Mouse (Mus musculus) lung, embryonic 14.5 days (tissue): Measurements from ENCODE around the gene Ano9. TPM values are rescaled to one million over a fixed set of nuclear protein-coding genes. Genes with fewer than 3 reads are reported as not detected.

Experiments
- ATAC-seq: fragments of 200-750 bp; cut with Nextera tagmentation; 2 replicates; pipeline ENCODE4 v1.8.0; 2017; ENCODE audit warnings: mild to moderate bottlenecking, moderate TSS enrichment, moderate library complexity; ENCODE audit not compliant: insufficient read depth
- DNase-seq: peaks from one replicate; pipeline ENCODE4 v3.0.0-alpha.2; 2015
- H3K27ac ChIP-seq: fragments of 300-500 bp; sonication (generic); 2 replicates; pipeline ENCODE4 v1.5.1; 2014; ENCODE audit warnings: low read depth, mild to moderate bottlenecking, moderate library complexity
- H3K27me3 ChIP-seq: fragments of 300-500 bp; sonication (generic); 2 replicates; pipeline ENCODE4 v1.6.1; 2014; ENCODE audit warnings: low read length, control low read depth; ENCODE audit not compliant: insufficient read depth
- H3K36me3 ChIP-seq: fragments of 300-500 bp; sonication (generic); 2 replicates; pipeline ENCODE4 v1.6.1; 2014; ENCODE audit warnings: control low read depth; ENCODE audit not compliant: insufficient read depth
- H3K4me1 ChIP-seq: fragments of 300-500 bp; sonication (generic); 2 replicates; pipeline ENCODE4 v1.6.1; 2014; ENCODE audit warnings: antibody characterized with exemption, control low read depth; ENCODE audit not compliant: insufficient read depth
- H3K4me2 ChIP-seq: fragments of 300-500 bp; sonication (generic); 2 replicates; pipeline ENCODE4 v1.6.1; 2014; ENCODE audit warnings: mild to moderate bottlenecking
- H3K4me3 ChIP-seq: fragments of 300-500 bp; sonication (generic); 2 replicates; pipeline ENCODE4 v1.5.1; 2014; ENCODE audit warnings: low read depth, low read length
- H3K9ac ChIP-seq: fragments of 300-500 bp; sonication (generic); 2 replicates; pipeline ENCODE4 v1.6.1; 2014
- H3K9me3 ChIP-seq: fragments of 300-500 bp; sonication (generic); 2 replicates; pipeline ENCODE4 v1.6.1; 2016; ENCODE audit warnings: low read depth, low read length, control low read depth
- CTCF ChIP-seq: IDR thresholded peaks from 2 replicates; pipeline ENCODE4 v1.5.1; 2016; ENCODE audit warnings: antibody characterized with exemption, low read depth
- WGBS: fragments of 180-500 bp; shearing (Covaris S2); extraction: QIAGEN DNeasy Blood & Tissue Kit; methylation state at CpG from one replicate; pipeline ENCODE4 v1.1.7; 2014; 5-methylcytosine and 5-hydroxymethylcytosine counted together
- polyA plus RNA-seq: library from polyadenylated mRNA; unstranded; fragments of >200 nt; fragmentation: Nextera tagmentation; extraction: Ambion mirVana; gene quantifications from 2 replicates; pipeline ENCODE4 v1.2.1, GENCODE M21; 2014

Gene Ano9
- polyA plus RNA-seq, 1 experiment from 2014 or later = 4.2 TPM

DNA sequence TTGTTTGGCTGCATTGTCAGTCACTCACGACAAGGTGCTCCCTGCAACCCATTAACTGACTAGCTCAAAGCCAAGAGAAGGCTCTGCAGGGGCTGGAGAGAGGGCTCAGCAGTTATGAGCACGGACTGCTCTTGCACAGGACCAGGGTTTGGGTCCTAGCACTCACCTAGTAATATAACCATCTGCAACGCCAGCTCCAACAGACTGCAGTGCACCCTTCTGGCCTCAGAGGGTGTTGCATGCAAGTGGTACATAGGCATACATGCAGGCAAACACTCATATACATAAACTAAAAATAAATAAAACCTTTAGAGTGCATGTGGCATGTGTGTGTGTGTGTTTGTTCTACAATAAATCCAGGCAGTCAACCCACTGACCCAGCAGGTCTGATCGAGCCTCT, 61.8 kb downstream of the Ano9 start:
- Histone ChIP-seq H3K9ac (no peak overlapping the region), H3K4me1 (peaks cover 5% of the 10 kb centered on the region; the same call in 1 of the 2 replicates), H3K36me3 (no peaks in the 10 kb centered on the region), H3K4me2 (no peak overlapping the region), H3K27me3 (peaks cover 7% of the 10 kb centered on the region; the same call in 1 of the 2 replicates), H3K4me3 (no peak overlapping the region), H3K9me3 (no peaks in the 10 kb centered on the region), H3K27ac (no peak overlapping the region)
- 81% methylated on average over 4 of the region's 4 CpGs for WGBS
- TF ChIP-seq CTCF = peak; percentile 11; the same call in 1 of the 2 replicates
- DNase-seq (no peak), ATAC-seq (no peak)

DNA sequence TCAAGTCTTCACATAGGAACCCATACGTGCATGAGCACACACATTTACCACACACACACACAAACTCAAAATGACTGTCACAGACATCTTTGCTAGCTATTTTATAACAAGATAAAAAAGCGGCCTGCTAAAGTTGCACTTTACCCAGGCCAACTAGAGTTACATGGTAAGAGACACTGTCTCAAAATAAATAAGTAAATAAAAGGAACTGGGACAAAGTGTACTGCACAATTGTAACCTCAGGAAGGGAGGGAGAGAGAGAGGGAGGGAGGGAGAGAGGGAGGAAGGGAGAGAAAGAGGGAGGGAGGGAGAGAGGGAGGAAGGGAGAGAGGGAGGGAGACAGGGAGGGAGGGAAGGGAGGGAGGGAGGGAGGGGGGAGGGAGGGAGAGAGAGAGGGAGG, 65.2 kb downstream of the Ano9 start:
- DNase-seq (no peak), ATAC-seq (no peak)
- WGBS = 71% methylated on average over 2 of the region's 2 CpGs
- no peak overlapping the region for H3K4me2 ChIP-seq
- H3K27me3 ChIP-seq = no peaks in the 10 kb centered on the region
- no peaks in the 10 kb centered on the region for H3K9me3 ChIP-seq
- no peak overlapping the region for H3K27ac ChIP-seq
- H3K4me1 ChIP-seq = 0 out of 2 replicates have a peak, but pooled peaks cover under 1% of the 10 kb centered on the region
- H3K9ac ChIP-seq = no peak overlapping the region
- TF ChIP-seq CTCF = no peak
- no peaks in the 10 kb centered on the region for H3K36me3 ChIP-seq
- no peak overlapping the region for H3K4me3 ChIP-seq

DNA sequence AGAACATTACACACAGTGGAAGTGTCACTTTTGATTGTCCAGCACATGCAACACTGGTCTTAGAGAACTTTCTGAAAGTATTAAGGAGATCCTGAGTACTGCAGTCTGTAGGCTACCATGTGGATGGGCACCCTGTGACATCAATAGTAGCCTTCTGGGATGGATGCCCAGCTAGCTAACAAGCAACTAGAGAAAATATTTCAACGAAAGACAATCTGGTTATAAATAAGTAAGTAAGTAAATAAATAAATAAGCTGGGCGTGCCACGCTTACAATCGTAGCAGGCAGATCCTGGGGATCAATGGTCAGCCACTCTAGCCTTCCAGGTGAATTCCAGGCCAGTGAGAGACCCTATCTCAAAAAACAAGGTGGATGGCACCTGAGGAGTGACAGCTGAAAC, 65.6 kb downstream of the Ano9 start:
- Histone ChIP-seq H3K4me1 (0 out of 2 replicates have a peak, but pooled peaks cover 4% of the 10 kb centered on the region), H3K27me3 (no peaks in the 10 kb centered on the region), H3K4me3 (no peak overlapping the region), H3K4me2 (no peak overlapping the region), H3K27ac (no peak overlapping the region), H3K9ac (no peak overlapping the region), H3K36me3 (no peaks in the 10 kb centered on the region), H3K9me3 (no peaks in the 10 kb centered on the region)
- WGBS = 76% methylated on average over 4 of the region's 4 CpGs
- no peak for TF ChIP-seq CTCF
- no peak for ATAC-seq
- DNase-seq = no peak

Other genes starting within 250 kb of the Ano9 start
- 139 and 167 TPM in 2 replicates for gene Psmd13, start 235.8 kb downstream of the Ano9 start, polyA plus RNA-seq
- 16.6 and 18.2 TPM in 2 replicates for gene Sirt3, start 235.5 kb downstream of the Ano9 start, polyA plus RNA-seq
- 1.7 TPM in 1 of 2 replicates, not detected in the other for gene Cox8b, start 217.4 kb downstream of the Ano9 start, polyA plus RNA-seq
- gene Nlrp6, start 196.9 kb downstream of the Ano9 start, polyA plus RNA-seq = 0.08 TPM in 1 of 2 replicates, not detected in the other
- gene Pgghg, start 176.4 kb downstream of the Ano9 start, polyA plus RNA-seq = 20.7 and 22.6 TPM in 2 replicates
- 1.0 and 1.3 TPM in 2 replicates for gene Ifitm5, start 167.5 kb downstream of the Ano9 start, polyA plus RNA-seq
- gene Gm45717, start 161.9 kb downstream of the Ano9 start, polyA plus RNA-seq = not detected in 2 replicates
- gene Ifitm2, start 161.8 kb downstream of the Ano9 start, polyA plus RNA-seq = 1,035 and 1,087 TPM in 2 replicates
- 35.4 and 42.5 TPM in 2 replicates for gene Ifitm1, start 150.6 kb downstream of the Ano9 start, polyA plus RNA-seq
- 164 and 183 TPM in 2 replicates for gene Ifitm3, start 107.0 kb downstream of the Ano9 start, polyA plus RNA-seq
- 0.49 and 1.1 TPM in 2 replicates for gene Ifitm6, start 99.9 kb downstream of the Ano9 start, polyA plus RNA-seq
- not detected in 2 replicates for gene Gm17387, start 88.7 kb downstream of the Ano9 start, polyA plus RNA-seq
- gene B4galnt4, start 56.7 kb downstream of the Ano9 start, polyA plus RNA-seq = 5.6 and 7.1 TPM in 2 replicates
- gene Pkp3, start 39.6 kb downstream of the Ano9 start, polyA plus RNA-seq = 7.5 and 8.7 TPM in 2 replicates
- 7.8 and 9.8 TPM in 2 replicates for gene Sigirr, start 17.2 kb downstream of the Ano9 start, polyA plus RNA-seq
- 50.6 and 57.7 TPM in 2 replicates for gene Ptdss2, start 4.6 kb upstream of the Ano9 start, polyA plus RNA-seq
- gene Rnh1, start 55.1 kb upstream of the Ano9 start, polyA plus RNA-seq = 124 and 130 TPM in 2 replicates
- 85.8 and 97.4 TPM in 2 replicates for gene Hras, start 76.2 kb upstream of the Ano9 start, polyA plus RNA-seq
- 3.8 and 4.3 TPM in 2 replicates for gene Lrrc56, start 76.4 kb upstream of the Ano9 start, polyA plus RNA-seq
- gene Lmntd2, start 96.3 kb upstream of the Ano9 start, polyA plus RNA-seq = 0.74 and 1.4 TPM in 2 replicates
- gene Rassf7, start 98.1 kb upstream of the Ano9 start, polyA plus RNA-seq = 38.9 and 41.1 TPM in 2 replicates
- gene Phrf1, start 111.0 kb upstream of the Ano9 start, polyA plus RNA-seq = 80.7 and 85.4 TPM in 2 replicates
- gene Irf7, start 148.7 kb upstream of the Ano9 start, polyA plus RNA-seq = 1.0 and 1.9 TPM in 2 replicates
- gene Cdhr5, start 159.0 kb upstream of the Ano9 start, polyA plus RNA-seq = not detected in 2 replicates
- gene Sct, start 161.3 kb upstream of the Ano9 start, polyA plus RNA-seq = 2.2 and 5.1 TPM in 2 replicates
- gene Drd4, start 174.2 kb upstream of the Ano9 start, polyA plus RNA-seq = 1.0 and 1.4 TPM in 2 replicates
- 69.8 and 74.2 TPM in 2 replicates for gene Deaf1, start 209.9 kb upstream of the Ano9 start, polyA plus RNA-seq
- gene Tmem80, start 209.9 kb upstream of the Ano9 start, polyA plus RNA-seq = 28.8 and 30.3 TPM in 2 replicates
- gene Eps8l2, start 221.1 kb upstream of the Ano9 start, polyA plus RNA-seq = 20.0 and 22.4 TPM in 2 replicates